Mouse (Mus musculus) yolk sac, embryonic 10.5 days (tissue): ENCODE data around the gene Ccdc9b.

Experiments
- DNase-seq: peaks from one replicate; pipeline ENCODE4 v3.0.0-alpha.2; 2017; ENCODE audit warnings: low spot score

Gene Ccdc9b

DNA sequence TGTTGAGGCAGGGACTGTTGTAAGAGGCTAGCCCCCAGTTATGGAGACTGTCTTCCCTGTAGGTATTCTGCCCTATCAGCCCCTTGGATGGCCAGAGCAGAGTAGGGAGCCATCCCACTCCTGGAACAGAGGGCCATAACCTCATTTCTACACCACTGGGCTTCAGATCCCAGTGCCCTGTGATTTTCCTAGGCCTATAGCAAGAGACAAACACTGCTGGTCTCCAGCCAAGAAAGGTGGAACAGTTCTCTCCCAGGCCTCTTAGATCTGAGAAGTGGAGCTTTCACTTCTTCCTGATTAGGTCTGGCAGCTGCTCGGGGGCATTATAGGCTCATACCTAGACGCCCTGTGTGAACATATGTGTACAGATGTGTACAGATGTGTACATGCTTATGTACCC lies 13.8 kb upstream of the Ccdc9b start:
- no peak for DNase-seq

DNA sequence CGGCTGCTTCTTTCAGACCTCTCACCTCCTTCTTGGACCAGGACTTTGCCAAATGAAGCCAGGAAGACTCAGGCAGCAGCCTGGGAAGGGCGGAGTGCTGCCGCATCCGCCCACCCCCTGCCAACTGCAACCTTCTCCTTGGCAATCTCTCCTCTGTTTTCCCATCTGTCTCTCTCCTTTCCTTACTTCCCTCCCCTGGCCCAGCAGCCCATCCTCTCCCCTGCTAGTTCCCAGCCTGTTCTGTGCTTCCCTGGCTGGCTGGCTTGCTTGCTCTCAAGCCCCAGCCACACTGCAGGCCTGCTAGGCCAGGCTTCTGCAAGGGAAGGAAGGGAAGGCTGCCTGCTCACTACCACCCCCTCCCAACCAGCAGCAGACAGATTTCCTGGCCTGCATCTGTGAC lies 13.4 kb upstream of the Ccdc9b start:
- no peak for DNase-seq

DNA sequence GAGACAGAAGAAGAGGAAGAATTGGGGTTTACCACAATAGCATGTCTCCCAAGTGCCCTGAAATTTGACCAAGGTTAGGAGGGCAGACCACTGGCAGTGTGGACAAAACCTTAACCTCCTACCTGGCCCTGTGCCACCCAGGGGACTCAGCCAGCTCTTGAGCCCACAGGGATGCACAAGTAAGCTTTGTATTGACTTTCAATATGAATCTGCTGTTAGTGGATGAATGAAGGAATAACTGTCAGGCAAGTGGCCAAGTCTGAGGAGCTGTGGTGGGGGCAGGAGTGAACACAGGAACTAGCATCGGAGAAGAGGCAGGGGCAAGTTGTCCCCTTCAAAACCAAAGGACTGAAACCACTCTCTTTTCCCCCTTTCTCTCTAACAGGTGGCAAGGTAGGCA lies 12.9 kb upstream of the Ccdc9b start:
- DNase-seq: no peak

DNA sequence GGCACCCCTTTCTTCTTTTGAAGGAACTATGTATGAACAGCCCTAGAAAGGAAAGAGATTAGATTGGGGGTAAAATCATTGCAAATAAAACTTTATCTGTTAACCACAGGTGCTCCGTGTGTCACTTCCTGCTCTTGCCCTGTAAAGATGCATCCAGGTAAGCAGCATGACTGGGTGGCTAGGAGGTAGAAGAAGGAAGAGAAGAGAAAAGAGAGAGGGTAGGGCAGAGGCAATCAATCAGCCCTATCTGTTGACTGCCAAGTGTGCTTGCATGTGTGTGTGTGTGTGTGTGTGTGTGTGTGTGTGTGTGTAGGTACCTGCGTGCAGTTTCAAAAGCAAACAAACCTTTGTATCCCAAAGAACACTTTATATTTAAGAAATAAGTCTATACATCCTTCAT lies 12.1 kb upstream of the Ccdc9b start:
- no peak for DNase-seq

DNA sequence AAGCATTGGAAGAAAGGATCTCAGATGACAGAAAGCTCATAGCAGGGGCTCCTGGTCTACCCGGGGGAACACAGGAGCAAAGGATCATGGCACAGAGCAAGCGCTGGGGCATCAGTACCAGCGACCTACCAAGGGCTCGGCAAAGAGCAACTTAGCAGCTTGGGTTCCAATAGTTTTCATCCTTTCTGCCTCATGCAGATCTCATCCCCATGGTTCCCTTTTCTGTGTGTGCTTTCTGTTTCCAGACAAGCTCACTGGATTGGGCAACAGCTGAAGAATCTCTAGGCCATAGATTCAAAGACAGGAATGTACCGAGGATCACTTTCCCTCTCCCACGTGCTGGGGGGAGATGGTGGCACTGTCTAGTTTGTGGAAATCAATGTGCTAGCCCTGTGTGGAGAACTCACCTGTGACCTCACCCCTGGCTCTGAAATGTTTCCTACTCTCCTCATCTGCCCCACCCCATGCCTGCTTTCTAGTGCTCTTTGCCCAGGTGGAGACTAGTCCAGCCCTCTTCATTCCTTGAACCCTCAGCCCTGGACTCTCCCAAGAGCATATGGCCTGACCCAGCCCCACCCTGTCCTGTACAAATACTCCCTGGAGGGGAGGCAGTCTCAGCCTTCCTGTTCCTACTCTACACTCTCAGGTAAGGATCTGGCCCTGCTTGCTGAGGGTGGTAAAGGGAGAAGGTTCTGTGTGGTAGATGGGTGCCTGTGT lies 9.9 kb upstream of the Ccdc9b start, which contains the start of gene Phgr1:
Gene Phgr1, plus strand, starts transcription at position 612 of the 717 bp plus-strand sequence.
- DNase-seq: peak; percentile 73

DNA sequence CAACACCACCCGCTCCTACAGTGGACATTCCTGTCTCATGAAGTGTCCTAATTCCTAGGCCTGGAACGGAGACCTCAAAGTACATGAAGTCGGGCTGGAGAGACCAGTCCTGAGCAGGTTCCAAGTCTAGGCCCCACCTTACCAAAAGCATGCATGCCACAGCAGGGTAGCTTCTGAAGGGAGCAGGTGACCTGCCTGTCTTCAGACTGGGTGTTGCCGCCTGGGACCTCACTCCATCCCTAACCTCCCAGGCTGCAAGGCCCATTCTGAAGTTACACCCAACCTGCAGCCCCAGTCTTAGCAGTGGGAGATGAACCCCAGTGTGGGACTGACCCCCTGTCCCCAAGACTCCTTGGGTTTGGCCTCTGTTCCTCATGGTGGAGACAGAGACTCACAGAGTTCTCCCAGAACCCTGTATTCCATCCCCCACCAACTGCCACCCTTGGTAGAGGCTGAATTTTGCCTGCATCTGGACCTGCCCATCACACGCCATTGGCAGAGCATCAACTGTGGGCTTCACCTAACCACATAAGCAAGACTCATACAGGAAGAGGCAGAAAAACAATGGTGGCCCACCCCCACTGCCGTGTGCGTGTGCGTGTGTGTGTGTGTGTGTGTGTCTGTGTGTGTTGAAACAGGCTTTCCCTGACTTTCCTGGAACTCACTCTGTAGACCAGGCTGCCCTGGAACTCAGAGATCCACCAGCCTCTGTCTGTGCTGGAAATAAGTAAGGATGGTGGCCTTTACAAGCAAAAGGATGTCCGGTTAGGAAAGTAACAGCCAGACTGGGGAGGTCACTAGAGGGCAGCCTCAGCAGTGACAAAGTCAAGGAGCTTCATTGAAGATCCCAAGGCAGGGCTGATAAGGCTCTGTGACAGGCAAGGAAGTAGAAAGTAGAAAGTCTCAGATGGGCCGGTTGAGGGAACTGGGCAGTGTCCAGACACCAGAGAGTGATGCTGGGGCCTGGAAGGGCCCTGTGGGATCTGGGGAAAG lies 3.9 kb upstream of the Ccdc9b start:
- peak; percentile 41 for DNase-seq

DNA sequence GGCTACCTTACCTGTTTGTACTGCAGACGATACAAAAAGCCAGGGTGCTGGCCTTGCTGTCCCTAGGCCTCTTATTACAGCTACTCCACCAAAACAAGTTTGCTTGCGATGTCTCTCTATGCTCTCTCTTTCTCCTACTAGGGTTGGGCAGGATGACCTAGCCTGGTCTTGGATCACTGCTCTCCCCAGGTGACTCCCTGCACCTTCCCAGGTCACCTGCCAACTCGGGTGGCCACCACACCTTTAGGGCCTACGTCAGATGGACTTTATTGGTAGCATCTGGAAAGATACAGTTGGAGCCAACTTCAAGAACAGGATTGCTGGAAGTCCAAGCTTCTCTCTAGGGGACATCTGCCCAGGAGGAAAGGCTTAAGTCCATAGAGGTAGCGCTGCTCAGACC lies 2.4 kb upstream of the Ccdc9b start:
- no peak for DNase-seq

DNA sequence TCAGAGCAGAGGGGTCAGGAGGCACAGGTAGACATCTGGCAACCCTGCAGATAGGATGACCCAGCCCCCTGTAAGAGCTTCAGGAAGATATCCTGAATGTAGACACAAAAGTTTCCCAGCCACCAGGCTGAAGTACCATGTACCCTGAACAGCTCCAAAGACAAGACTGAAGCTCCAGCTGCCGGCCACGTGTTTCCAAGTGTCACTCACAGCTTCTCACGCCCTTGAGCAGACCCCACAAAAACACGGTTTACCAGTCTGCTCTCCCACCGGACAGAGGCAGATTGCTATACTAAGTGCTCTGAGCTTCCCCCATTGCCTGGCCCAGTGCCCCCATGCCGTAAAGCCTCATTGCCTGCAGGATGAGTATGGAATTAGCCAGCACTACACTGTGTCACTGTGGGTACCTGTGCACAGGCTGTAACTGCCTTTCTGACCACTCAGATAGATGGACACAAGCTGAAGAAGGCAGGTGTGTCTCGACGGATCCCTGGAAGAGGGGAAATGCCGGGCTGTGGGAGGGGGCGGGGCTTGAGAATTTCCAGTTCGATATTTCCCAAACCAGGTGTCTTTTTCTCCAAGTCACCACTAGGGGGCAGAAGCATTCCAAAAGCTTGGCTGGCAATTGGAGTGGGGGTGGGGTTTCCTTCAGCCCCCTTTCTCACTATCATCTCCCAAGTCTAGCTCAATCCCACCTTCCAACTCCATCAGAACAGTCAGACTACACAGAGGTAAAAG lies 1.8 kb upstream of the Ccdc9b start:
- peak; percentile 55 for DNase-seq

DNA sequence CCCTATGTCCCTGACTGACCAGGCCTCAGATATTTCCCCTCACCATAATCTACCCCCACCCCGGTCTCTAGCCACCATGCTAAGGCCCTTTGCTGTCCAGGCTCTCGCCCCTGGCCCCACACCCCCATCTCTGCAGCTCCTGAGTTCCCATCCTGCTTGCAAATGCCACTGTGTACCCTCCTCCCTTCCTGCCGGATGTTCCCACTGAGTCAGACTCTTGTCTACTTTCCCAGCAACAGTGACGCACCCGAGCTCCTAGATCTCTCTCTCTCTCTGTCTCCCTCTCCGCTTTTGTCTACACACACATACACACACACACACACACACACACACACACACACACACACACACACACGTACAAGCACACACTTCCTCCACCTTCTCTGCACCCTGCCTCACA lies 1.0 kb upstream of the Ccdc9b start:
- no peak for DNase-seq

DNA sequence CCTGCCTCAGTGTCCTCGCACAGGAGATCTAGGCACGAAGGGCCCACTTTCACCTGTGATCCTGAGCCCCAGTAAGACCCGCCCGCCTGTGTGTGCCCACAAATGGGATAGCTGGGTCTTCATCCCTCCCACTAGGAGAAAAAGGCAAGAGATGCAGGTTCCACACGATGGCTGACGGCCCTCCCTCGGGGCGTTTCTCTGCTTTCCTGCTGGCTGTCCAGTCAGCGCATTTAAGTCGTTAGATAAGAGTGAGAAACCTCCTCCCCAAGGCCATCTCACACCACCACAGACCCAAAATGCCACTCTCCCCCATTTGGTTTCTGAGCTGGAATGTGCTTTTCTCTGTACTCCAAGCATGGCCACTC lies 305 bp upstream of the Ccdc9b start:
- DNase-seq: no peak

DNA sequence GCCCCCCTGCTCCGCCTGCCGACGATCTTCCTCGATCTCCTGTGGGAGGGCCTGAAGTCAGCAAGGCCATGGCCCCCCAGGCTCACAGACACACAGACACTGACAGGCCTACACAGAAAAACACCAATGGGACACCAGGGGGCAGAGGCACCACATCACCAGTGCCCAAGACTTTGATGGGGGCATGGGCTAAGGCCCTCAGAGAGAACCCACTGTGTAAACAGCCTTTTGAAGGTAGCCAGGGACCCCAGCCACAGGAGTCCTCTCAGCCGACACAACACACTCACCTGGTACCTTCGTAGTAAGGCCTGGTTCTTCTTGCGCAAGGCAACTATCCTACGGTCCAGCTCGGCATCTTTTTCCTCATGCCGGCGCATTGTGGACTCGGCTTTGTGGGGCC lies 1.1 kb downstream of the Ccdc9b start:
- no peak for DNase-seq

DNA sequence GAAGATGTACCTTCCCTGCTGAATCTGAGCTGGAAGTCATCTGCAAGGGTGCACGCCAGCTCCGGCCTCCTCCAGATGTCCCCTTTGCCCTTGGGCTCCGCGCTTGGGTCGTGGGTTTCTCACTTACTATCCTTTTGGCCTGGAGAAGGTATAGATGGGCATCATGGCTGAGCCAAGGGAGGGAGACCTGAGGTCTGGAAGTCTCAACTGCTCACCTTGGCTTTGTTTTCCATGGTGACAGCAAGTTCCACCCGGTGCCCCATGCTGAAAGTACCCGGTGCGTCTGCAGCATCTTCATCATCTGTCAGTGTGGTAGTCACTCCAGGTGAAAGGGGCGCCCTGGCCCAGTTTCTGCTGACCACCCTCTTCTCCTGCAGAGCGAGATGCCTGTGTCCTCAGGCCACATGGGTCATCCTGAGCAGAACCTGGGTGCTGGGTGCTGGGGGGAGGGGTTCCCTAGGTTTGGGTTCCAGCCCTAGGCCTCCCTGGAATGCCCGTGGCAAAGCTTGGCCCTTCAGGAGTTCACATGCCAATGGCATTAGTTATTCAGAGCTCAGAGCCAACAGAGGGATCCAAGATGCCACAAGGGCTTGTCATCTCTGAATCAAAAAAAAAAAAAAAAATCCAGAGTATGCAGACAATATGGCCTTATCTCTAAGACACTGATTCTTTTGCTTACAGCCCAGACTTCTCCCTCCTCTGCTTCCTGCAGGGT lies 2.0 kb downstream of the Ccdc9b start:
- no peak for DNase-seq

DNA sequence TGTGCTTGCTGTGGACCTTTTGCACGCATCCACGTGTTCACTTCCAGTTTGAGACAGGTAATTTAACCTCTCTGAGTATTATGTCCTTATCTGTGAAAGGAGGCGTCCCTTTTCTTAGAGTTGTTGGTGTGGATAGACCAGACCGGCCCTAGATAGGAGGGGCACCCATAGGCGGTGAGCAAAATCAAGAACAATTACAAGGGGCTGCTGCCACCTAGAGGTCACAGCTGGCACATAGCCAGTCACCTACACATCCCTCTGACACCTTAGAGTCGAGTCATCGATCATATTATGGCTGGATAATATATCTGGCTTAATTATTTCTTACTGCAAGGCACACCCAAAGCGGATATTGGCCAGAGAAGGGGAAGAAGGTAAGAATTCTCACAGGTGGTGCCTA lies 2.6 kb downstream of the Ccdc9b start:
- peak; percentile 70 for DNase-seq

DNA sequence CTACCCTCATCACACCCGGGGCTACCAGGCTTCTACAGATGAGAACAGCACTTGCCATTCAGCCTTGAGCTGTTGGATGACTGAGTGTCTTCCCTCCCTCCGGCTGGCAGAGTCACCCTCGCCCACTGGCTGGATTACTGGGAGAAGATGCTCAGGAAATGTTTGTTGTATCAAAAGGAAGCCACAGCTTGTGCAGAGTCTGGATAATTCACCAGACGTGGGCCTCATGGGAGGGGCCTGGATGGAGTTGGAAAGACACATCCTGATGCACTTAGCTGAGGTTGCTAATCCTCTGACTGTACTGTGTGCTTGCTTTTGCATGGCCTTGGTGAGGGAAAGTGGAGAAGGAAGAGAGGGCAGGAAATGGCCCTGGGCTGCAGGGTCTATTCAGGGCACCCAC lies 6.4 kb downstream of the Ccdc9b start:
- DNase-seq: no peak

DNA sequence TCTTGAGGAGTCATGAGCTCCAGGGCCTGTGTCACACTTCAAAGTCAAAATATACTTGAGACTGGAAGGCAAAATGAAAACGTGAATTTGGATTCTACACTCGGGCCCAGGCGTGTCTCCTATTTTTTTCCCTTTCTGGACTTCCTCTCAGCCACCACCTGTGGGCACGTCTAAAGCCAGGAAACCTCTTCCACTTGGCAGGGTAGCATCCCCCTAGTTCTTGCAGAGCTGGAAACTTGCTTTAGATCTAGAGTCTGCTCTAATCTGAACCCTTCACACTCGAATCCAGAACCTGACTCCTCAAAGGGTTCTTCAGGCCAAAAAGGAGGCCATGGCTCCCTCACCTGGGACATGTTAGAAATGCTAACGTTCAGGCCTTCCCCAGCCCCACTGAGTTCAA lies 7.1 kb downstream of the Ccdc9b start:
- no peak for DNase-seq

DNA sequence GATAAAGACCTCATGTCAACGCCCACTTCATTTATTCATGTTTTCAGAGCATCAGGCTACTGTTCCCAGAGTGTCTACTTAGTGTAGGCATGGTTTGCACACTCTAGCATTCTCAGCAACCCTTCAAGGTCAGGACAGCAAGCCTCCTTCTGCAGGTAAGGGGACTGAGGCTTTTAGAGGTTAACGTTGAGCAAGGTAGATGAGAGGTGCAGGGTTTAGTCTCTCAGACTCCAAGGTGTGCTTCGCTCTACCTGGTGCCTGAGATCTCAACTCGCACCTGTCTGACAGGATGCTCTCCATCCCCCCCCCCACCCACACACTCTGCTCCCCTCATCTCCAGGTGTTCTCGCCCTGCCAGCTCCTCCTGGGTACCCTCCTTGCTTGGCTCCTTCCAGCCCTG lies 8.3 kb downstream of the Ccdc9b start:
- DNase-seq: no peak

DNA sequence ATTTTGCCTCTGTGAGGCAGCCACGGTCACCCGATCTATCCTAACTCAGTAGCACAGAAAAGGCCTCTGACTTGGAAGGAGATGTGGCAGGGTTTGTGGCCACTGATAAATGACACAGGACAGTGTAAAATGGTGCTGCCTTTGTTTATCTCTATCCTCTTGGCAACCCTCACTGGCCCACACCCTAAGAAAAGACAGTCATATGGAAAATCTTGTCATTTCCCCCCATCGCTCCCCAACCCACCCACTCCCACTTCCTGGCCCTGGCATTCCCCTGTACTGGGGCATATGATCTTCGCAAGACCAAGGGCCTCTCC lies 9.7 kb downstream of the Ccdc9b start:
- no peak for DNase-seq

DNA sequence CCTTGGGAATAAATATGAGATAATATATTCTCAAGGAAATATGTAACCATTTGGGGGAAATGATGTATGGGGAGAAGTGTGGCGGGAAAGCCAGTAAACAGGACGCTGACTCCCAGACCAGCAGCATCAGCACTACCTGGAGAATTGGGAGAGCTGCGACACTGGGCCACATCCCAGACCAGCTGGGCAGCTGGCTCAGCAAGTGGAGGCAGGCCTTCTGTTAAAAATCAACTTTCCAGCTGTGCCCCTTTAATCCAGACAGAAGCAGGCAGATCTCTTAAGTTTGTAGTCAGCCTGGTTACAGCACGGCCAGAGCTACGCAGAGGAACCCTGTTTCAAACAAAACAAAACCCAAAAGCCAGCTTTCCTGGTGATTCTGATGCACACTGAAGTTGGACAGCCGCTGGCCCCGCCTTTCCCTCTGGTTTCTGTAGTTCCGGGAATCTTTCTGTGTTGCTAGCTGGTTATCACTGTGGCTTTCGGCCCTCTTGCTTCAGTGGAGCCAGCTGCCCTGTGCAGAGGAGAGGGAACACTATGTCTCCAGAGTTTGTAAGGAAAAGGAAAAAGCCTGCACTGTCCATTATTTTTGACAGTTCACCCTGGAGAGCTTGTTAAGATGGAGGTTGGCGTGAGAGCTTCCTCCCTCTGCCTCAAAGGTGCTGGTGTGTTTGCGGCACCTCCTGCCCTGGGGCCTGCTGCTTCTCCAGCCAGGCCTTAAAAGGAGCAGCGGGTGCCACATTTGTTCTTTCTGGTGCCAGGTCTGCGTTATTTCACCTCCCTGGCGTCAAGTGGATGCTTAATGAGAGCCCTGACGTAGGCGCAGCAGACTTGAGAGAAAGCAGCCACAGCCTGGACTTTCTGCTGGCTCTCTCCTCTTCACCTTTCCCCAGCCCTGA lies 10.3 kb downstream of the Ccdc9b start:
- DNase-seq: no peak

DNA sequence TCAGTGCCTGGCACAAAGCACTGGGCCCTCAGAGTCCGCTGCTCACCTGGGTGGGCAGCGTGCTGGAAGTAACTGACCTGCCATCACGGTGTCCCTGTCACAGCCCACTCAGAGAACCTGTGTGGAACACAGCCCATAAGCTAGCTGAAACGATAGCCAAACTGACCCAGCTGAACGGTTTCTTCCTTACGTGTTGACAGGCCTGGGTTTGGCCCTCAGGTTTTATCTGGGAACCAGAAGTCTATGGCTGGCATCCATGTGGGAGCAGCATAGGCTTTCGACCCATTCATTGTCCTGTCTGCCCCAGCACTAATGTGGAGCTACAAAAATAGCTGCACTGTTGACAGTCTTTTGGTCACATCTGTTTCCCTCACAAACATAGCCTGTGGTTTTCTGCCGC lies 12.0 kb downstream of the Ccdc9b start:
- DNase-seq: no peak

DNA sequence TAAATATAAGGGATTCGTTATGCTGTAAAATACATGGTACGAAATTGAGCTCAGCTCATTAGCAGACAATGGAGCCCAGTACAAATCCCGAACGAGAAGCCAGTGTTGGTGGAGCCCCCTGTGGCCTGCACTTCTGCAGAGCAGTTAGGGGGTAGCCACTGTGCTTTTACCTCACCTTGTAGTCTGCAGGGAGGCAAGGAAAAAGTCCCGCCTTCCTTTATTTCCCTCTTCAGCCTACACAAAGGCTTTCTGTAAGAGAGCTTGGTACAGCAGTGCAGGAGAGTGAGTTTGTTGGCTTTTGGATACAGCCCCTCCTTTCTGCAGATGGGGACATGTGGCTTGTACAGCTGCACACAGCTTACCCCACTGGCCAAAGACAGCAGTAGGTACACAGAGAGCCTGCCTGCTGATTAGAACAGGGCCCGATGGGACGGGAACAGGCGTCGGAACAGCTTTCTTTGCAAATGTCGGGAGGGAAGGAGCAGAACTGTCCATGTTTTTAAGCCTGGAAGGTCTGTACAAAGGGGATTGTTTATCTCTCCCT lies 13.0 kb downstream of the Ccdc9b start:
- no peak for DNase-seq
